Mouse (Mus musculus) lung, adult 2 months (tissue): Measurements from ENCODE around the gene Nfs1.

Source experiments
- CTCF ChIP-seq: fragments of 200-500 bp; IDR thresholded peaks from 2 replicates; pipeline ENCODE4 v1.5.1; 2011; ENCODE audit warnings: mild to moderate bottlenecking, low read length, control low read depth; ENCODE audit not compliant: insufficient read depth
- POLR2A ChIP-seq: fragments of 200-500 bp; IDR thresholded peaks from 2 replicates; pipeline ENCODE4 v1.6.1; 2011; ENCODE audit warnings: low read depth, mild to moderate bottlenecking, control low read depth, low read length, borderline replicate concordance; ENCODE audit errors: extremely low read depth

DNA sequence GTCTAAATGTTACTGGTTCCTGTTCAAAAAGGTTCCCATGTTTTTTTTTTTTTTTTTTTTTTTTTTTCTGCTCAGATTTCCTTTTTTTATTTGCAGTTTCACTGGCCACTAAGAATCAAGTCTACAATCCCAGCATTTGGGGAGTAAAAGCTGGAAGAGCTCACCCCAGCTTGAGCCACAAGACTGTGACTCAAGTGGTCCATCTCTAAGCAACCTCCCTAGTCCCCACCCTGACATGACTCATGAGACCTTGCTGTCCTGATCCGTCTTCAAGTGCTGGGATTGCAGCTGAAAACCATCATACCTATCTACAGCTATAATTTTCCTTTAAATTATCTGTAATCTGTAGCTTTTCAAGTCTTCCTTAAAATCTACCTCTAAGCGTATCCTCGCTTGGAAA lies 59.4 kb downstream of the Nfs1 start:
- TF ChIP-seq POLR2A (no peak), CTCF (no peak)
